19 mouse cellular contexts compared by ENCODE assay signal in genomic region chr9:104123101-104123500, GRCm38 (mm10). TPM values are rescaled to one million over a fixed set of nuclear protein-coding genes. Genes with fewer than 3 reads are reported as not detected.
A peak's percentile ranks its signal among the peaks of the same experiment; 100 is the strongest.
DNase-seq lines count a peak whose midpoint lies in the region; ATAC-seq and TF ChIP-seq lines count a peak whose summit lies in the region.
"Had no signal": no experiment of that assay in that cellular context is flagged by ENCODE, and none has a peak within 500 bp of the region (broad histone marks: within the 10 kb centered on the region; RNA-seq: fewer than 3 reads in every experiment).

No protein-coding gene starts in this region.

- DNase-seq in hindbrain, embryonic 11.5 days (ENCODE audit: low spot score) = no peak
- DNase-seq in lung, postnatal 0 days (ENCODE audit: low spot score) = no peak
- no peak for DNase-seq in lung, postnatal 4 days
- DNase-seq in stomach, postnatal 0 days (ENCODE audit: low spot score) = no peak
- DNase-seq in adrenal gland, postnatal 36 days = no peak
- no peak for DNase-seq in embryo, embryonic 11 days
- DNase-seq: adrenal gland, adult 8-10 months; cerebellum, postnatal 25 days; heart, postnatal 36 days; kidney, postnatal 36 days; lung, postnatal 14 days; thymus, postnatal 4 days had no signal

- peak overlapping the region; percentile 72 for H3K27ac ChIP-seq in hindbrain, embryonic 13.5 days
- no peak overlapping the region for H3K27ac ChIP-seq in hindbrain, embryonic 11.5 days (ENCODE audit: low read depth, low read length)
- H3K27ac ChIP-seq in lung, postnatal 0 days (ENCODE audit: low read length) = no peak overlapping the region
- 0 out of 2 replicates have a peak overlapping the region, but pooled peaks have one; percentile 3 for H3K27ac ChIP-seq in hindbrain, embryonic 16.5 days (ENCODE audit: low read depth, low read length)
- no peak overlapping the region for H3K27ac ChIP-seq in stomach, postnatal 0 days (replicated peaks)
- H3K27ac ChIP-seq: heart, embryonic 10.5 days; midbrain, embryonic 13.5 days had no signal

- 0 out of 2 replicates have a peak, but pooled peaks have one; percentile 18 for TF ChIP-seq CTCF in lung, postnatal 0 days (IDR thresholded peaks at IDR 0.05)
- TF ChIP-seq CTCF in stomach, postnatal 0 days (IDR thresholded peaks at IDR 0.05; ENCODE audit: low read depth) = peak; percentile 37

- no peak overlapping the region for H3K9ac ChIP-seq in hindbrain, embryonic 13.5 days
- H3K9ac ChIP-seq in hindbrain, embryonic 11.5 days (ENCODE audit: low read depth, low read length) = no peak overlapping the region
- no peak overlapping the region for H3K9ac ChIP-seq in lung, postnatal 0 days (replicated peaks; ENCODE audit: low read depth)
- H3K9ac ChIP-seq in hindbrain, embryonic 16.5 days (ENCODE audit: low read depth, low read length) = no peak overlapping the region
- no peak overlapping the region for H3K9ac ChIP-seq in stomach, postnatal 0 days (ENCODE audit: low read length)
- H3K9ac ChIP-seq: midbrain, embryonic 13.5 days had no signal

- H3K27me3 ChIP-seq in hindbrain, embryonic 13.5 days = no peaks in the 10 kb centered on the region
- H3K27me3 ChIP-seq in hindbrain, embryonic 11.5 days (ENCODE audit: control insufficient read depth, insufficient read depth, low read length) = no peaks in the 10 kb centered on the region
- H3K27me3 ChIP-seq in lung, postnatal 0 days (replicated peaks; ENCODE audit: insufficient read depth, low read length) = no peaks in the 10 kb centered on the region
- no peaks in the 10 kb centered on the region for H3K27me3 ChIP-seq in hindbrain, embryonic 16.5 days (replicated peaks; ENCODE audit: control insufficient read depth, insufficient read depth, low read length)
- no peaks in the 10 kb centered on the region for H3K27me3 ChIP-seq in stomach, postnatal 0 days (ENCODE audit: control insufficient read depth, insufficient read depth, low read length)
- H3K27me3 ChIP-seq: midbrain, embryonic 13.5 days; Patski had no signal

- no peak for TF ChIP-seq EP300 in lung, postnatal 0 days (IDR thresholded peaks at IDR 0.05)
- no peak for TF ChIP-seq EP300 in stomach, postnatal 0 days (optimal IDR thresholded peaks at IDR 0.05)

- H3K4me1 ChIP-seq in hindbrain, embryonic 13.5 days (replicated peaks) = peaks cover 19% of the 10 kb centered on the region
- no peaks in the 10 kb centered on the region for H3K4me1 ChIP-seq in hindbrain, embryonic 11.5 days (replicated peaks; ENCODE audit: control insufficient read depth, insufficient read depth, low read length)
- no peaks in the 10 kb centered on the region for H3K4me1 ChIP-seq in lung, postnatal 0 days (ENCODE audit: insufficient read depth, low read depth, low read length)
- peaks cover 4% of the 10 kb centered on the region for H3K4me1 ChIP-seq in hindbrain, embryonic 16.5 days (ENCODE audit: control insufficient read depth, insufficient read depth, low read depth, low read length)
- H3K4me1 ChIP-seq in stomach, postnatal 0 days (replicated peaks; ENCODE audit: control insufficient read depth, insufficient read depth) = 0 out of 2 replicates have a peak, but pooled peaks cover 2% of the 10 kb centered on the region

- no peak overlapping the region for H3K4me2 ChIP-seq in hindbrain, embryonic 13.5 days
- H3K4me2 ChIP-seq in hindbrain, embryonic 11.5 days (replicated peaks; ENCODE audit: low read depth, low read length) = no peak overlapping the region
- H3K4me2 ChIP-seq in lung, postnatal 0 days (replicated peaks; ENCODE audit: low read depth, low read length) = no peak overlapping the region
- no peak overlapping the region for H3K4me2 ChIP-seq in hindbrain, embryonic 16.5 days (ENCODE audit: low read length)
- H3K4me2 ChIP-seq in stomach, postnatal 0 days (replicated peaks; ENCODE audit: low read depth) = no peak overlapping the region
- H3K4me2 ChIP-seq: liver, embryonic 11.5 days; midbrain, embryonic 13.5 days had no signal

- H3K4me3 ChIP-seq in hindbrain, embryonic 13.5 days = no peak overlapping the region
- H3K4me3 ChIP-seq in hindbrain, embryonic 11.5 days (ENCODE audit: low read depth, low read length) = no peak overlapping the region
- no peak overlapping the region for H3K4me3 ChIP-seq in lung, postnatal 0 days (ENCODE audit: low read depth, low read length)
- H3K4me3 ChIP-seq in hindbrain, embryonic 16.5 days (ENCODE audit: low read length) = no peak overlapping the region
- no peak overlapping the region for H3K4me3 ChIP-seq in stomach, postnatal 0 days (ENCODE audit: low read depth, low read length)
- H3K4me3 ChIP-seq: erythroblast, embryonic 14.5 days; heart, embryonic 10.5 days; midbrain, embryonic 13.5 days had no signal

- WGBS in hindbrain, embryonic 13.5 days = 72% methylated on average over 5 of the region's 5 CpGs
- 84% methylated on average over 5 of the region's 5 CpGs for WGBS in hindbrain, embryonic 11.5 days
- WGBS in lung, postnatal 0 days = 60% methylated on average over 5 of the region's 5 CpGs
- 77% methylated on average over 5 of the region's 5 CpGs for WGBS in hindbrain, embryonic 16.5 days
- 73% methylated on average over 5 of the region's 5 CpGs for WGBS in stomach, postnatal 0 days

- ATAC-seq in hindbrain, embryonic 13.5 days (ENCODE audit: low FRiP score) = no peak
- no peak for ATAC-seq in hindbrain, embryonic 11.5 days (ENCODE audit: low FRiP score)
- no peak for ATAC-seq in lung, postnatal 0 days
- ATAC-seq in hindbrain, embryonic 16.5 days = no peak
- ATAC-seq in stomach, postnatal 0 days (ENCODE audit: low FRiP score, low TSS enrichment) = no peak
- ATAC-seq: midbrain, embryonic 13.5 days; Patski had no signal

- H3K36me3 ChIP-seq in hindbrain, embryonic 13.5 days = no peaks in the 10 kb centered on the region
- no peaks in the 10 kb centered on the region for H3K36me3 ChIP-seq in hindbrain, embryonic 11.5 days (ENCODE audit: control insufficient read depth, insufficient read depth, low read length)
- no peaks in the 10 kb centered on the region for H3K36me3 ChIP-seq in lung, postnatal 0 days (ENCODE audit: insufficient read depth, low read length)
- H3K36me3 ChIP-seq in hindbrain, embryonic 16.5 days (ENCODE audit: control insufficient read depth, insufficient read depth, low read length) = no peaks in the 10 kb centered on the region
- H3K36me3 ChIP-seq in stomach, postnatal 0 days (ENCODE audit: control insufficient read depth, insufficient read depth, low read length) = no peaks in the 10 kb centered on the region
- H3K36me3 ChIP-seq: heart, embryonic 10.5 days; midbrain, embryonic 13.5 days had no signal

- no peaks in the 10 kb centered on the region for H3K9me3 ChIP-seq in hindbrain, embryonic 13.5 days
- H3K9me3 ChIP-seq in hindbrain, embryonic 11.5 days (ENCODE audit: control insufficient read depth, low read length) = no peaks in the 10 kb centered on the region
- H3K9me3 ChIP-seq in lung, postnatal 0 days (ENCODE audit: low read length) = no peaks in the 10 kb centered on the region
- H3K9me3 ChIP-seq in hindbrain, embryonic 16.5 days (ENCODE audit: control insufficient read depth, low read length) = no peaks in the 10 kb centered on the region
- H3K9me3 ChIP-seq in stomach, postnatal 0 days (ENCODE audit: control insufficient read depth, low read length) = no peaks in the 10 kb centered on the region
- H3K9me3 ChIP-seq: heart, embryonic 10.5 days; midbrain, embryonic 13.5 days had no signal

RNA-seq across cellular contexts. Expression of gene Ackr4, which starts 3.6 kb away (rescaled TPM):
- 0.47 and 0.69 TPM in 2 replicates for polyA plus RNA-seq in hindbrain, embryonic 13.5 days (2015; fragmentation: Nextera tagmentation; extraction: Ambion mirVana)
- 0.31 and 0.38 TPM in 2 replicates for polyA plus RNA-seq in hindbrain, embryonic 11.5 days (2014; fragmentation: Nextera tagmentation; extraction: Ambion mirVana)
- 1.8 and 1.9 TPM in 2 replicates for polyA plus RNA-seq in lung, postnatal 0 days (2015; fragmentation: Nextera tagmentation; extraction: Ambion mirVana)
- polyA plus RNA-seq in hindbrain, embryonic 16.5 days (2015; fragmentation: Nextera tagmentation; extraction: Ambion mirVana) = 1.8 and 2.6 TPM in 2 replicates
- polyA plus RNA-seq in stomach, postnatal 0 days (2015; fragmentation: Nextera tagmentation; extraction: Ambion mirVana) = 3.1 and 3.6 TPM in 2 replicates
- under 1 TPM in 1 of 2 experiments, not detected in 1; 0.17 TPM for total RNA-seq in adrenal gland, postnatal 36 days (2021)
- polyA plus RNA-seq: erythroblast, embryonic 14.5 days had no signal

RNA-seq across cellular contexts. Expression of gene Acad11, which starts 59.9 kb away (rescaled TPM):
- polyA plus RNA-seq in hindbrain, embryonic 13.5 days (2015; fragmentation: Nextera tagmentation; extraction: Ambion mirVana) = 7.9 and 8.4 TPM in 2 replicates
- 7.9 and 9.2 TPM in 2 replicates for polyA plus RNA-seq in hindbrain, embryonic 11.5 days (2014; fragmentation: Nextera tagmentation; extraction: Ambion mirVana)
- 9.1 and 11.2 TPM in 2 replicates for polyA plus RNA-seq in lung, postnatal 0 days (2015; fragmentation: Nextera tagmentation; extraction: Ambion mirVana)
- polyA plus RNA-seq in hindbrain, embryonic 16.5 days (2015; fragmentation: Nextera tagmentation; extraction: Ambion mirVana) = 8.1 and 8.9 TPM in 2 replicates
- 24.2 and 24.4 TPM in 2 replicates for polyA plus RNA-seq in stomach, postnatal 0 days (2015; fragmentation: Nextera tagmentation; extraction: Ambion mirVana)
- total RNA-seq in adrenal gland, postnatal 36 days (2021) = 10 to 100 TPM; 59.7 to 85.9 TPM
- polyA plus RNA-seq: erythroblast, embryonic 14.5 days had no signal

Comparison
In these comparisons a context has a peak if more than half of its experiments do, and no peak if none do; other contexts are left out.
1. H3K27ac ChIP-seq: peak in hindbrain, embryonic 13.5 days (single experiment) and hindbrain, embryonic 16.5 days (single experiment); none in hindbrain, embryonic 11.5 days (single experiment), lung, postnatal 0 days (single experiment) and stomach, postnatal 0 days (single experiment).